ENCODE assay signal across 27 mouse cellular contexts in genomic region chr13:43992968-43993367, GRCm38 (mm10).
DNase-seq lines count a peak whose midpoint lies in the region; ATAC-seq lines count a peak whose summit lies in the region.
"Had no signal": no experiment of that assay in that cellular context is flagged by ENCODE, and none has a peak within 500 bp of the region (broad histone marks: within the 10 kb centered on the region; RNA-seq: fewer than 3 reads in every experiment).

No protein-coding gene starts in this region.

- no peaks in the 10 kb centered on the region for H3K36me3 ChIP-seq in kidney, embryonic 15.5 days
- H3K36me3 ChIP-seq in midbrain, embryonic 11.5 days (ENCODE audit: control insufficient read depth, insufficient read depth, low read length), result no peaks in the 10 kb centered on the region
- no peaks in the 10 kb centered on the region for H3K36me3 ChIP-seq in midbrain, embryonic 13.5 days
- H3K36me3 ChIP-seq: embryonic facial prominence, embryonic 12.5 days; hindbrain, embryonic 12.5 days; limb, embryonic 10.5 days; midbrain, embryonic 15.5 days; neural tube, embryonic 13.5 days had no signal

- no peaks in the 10 kb centered on the region for H3K9me3 ChIP-seq in kidney, embryonic 15.5 days (replicated peaks)
- H3K9me3 ChIP-seq in midbrain, embryonic 11.5 days (ENCODE audit: control insufficient read depth, low read length), result no peaks in the 10 kb centered on the region
- no peaks in the 10 kb centered on the region for H3K9me3 ChIP-seq in midbrain, embryonic 13.5 days
- H3K9me3 ChIP-seq: embryonic facial prominence, embryonic 12.5 days; hindbrain, embryonic 12.5 days; limb, embryonic 10.5 days; midbrain, embryonic 15.5 days; neural tube, embryonic 13.5 days had no signal

- ATAC-seq in kidney, embryonic 15.5 days (replicated peaks; ENCODE audit: low FRiP score), result no peak
- no peak for ATAC-seq in midbrain, embryonic 11.5 days (ENCODE audit: low FRiP score)
- no peak for ATAC-seq in midbrain, embryonic 13.5 days
- ATAC-seq: forebrain, postnatal 0 days; inflammation-experienced regulatory T-cells, adult 6 months; liver, postnatal 0 days; midbrain, embryonic 15.5 days had no signal

- H3K27me3 ChIP-seq in kidney, embryonic 15.5 days, result no peaks in the 10 kb centered on the region
- H3K27me3 ChIP-seq in midbrain, embryonic 11.5 days (ENCODE audit: control insufficient read depth, insufficient read depth, low read length), result no peaks in the 10 kb centered on the region
- H3K27me3 ChIP-seq in midbrain, embryonic 13.5 days, result peaks cover 10% of the 10 kb centered on the region; the same call in 1 of the 2 replicates
- H3K27me3 ChIP-seq: embryonic facial prominence, embryonic 12.5 days had no signal

- H3K27ac ChIP-seq in kidney, embryonic 15.5 days, result no peak overlapping the region
- no peak overlapping the region for H3K27ac ChIP-seq in midbrain, embryonic 11.5 days (ENCODE audit: low read depth, low read length)
- H3K27ac ChIP-seq in midbrain, embryonic 13.5 days, result no peak overlapping the region
- H3K27ac ChIP-seq: embryonic facial prominence, embryonic 12.5 days; hindbrain, embryonic 12.5 days; limb, embryonic 10.5 days; midbrain, embryonic 15.5 days; neural tube, embryonic 13.5 days had no signal

- peaks cover 23% of the 10 kb centered on the region for H3K4me1 ChIP-seq in kidney, embryonic 15.5 days
- no peaks in the 10 kb centered on the region for H3K4me1 ChIP-seq in midbrain, embryonic 11.5 days (ENCODE audit: control insufficient read depth, insufficient read depth, low read length)
- H3K4me1 ChIP-seq in midbrain, embryonic 13.5 days (replicated peaks), result peaks cover 19% of the 10 kb centered on the region

- peak; percentile 28 for DNase-seq in kidney, adult 18-20 months
- DNase-seq in kidney, adult 9 months, result peak; percentile 56
- DNase-seq in kidney, postnatal 36 days, result peak; percentile 59 to 64
- DNase-seq in lung, postnatal 10 days, result peak; percentile 56
- no peak for DNase-seq in midbrain, embryonic 11.5 days (ENCODE audit: low spot score, missing footprints)
- DNase-seq in MN1 (ENCODE audit: low spot score), result no peak
- DNase-seq: adrenal gland, adult 2 months; cerebellum, adult 11-12 months; cerebellum, postnatal 14 days; forebrain, postnatal 0 days; gastrocnemius, postnatal 25 days; heart, adult 2 months; liver, postnatal 0 days; retina, postnatal 1 day; right cerebral cortex, postnatal 25 days; spleen, adult 18-20 months had no signal

- no peak overlapping the region for H3K9ac ChIP-seq in kidney, embryonic 15.5 days
- H3K9ac ChIP-seq in midbrain, embryonic 11.5 days (ENCODE audit: low read length), result no peak overlapping the region
- no peak overlapping the region for H3K9ac ChIP-seq in midbrain, embryonic 13.5 days (replicated peaks)
- H3K9ac ChIP-seq: embryonic facial prominence, embryonic 12.5 days; forebrain, postnatal 0 days; hindbrain, embryonic 12.5 days; liver, postnatal 0 days; midbrain, embryonic 15.5 days; neural tube, embryonic 13.5 days had no signal

- H3K4me3 ChIP-seq in kidney, embryonic 15.5 days (replicated peaks), result no peak overlapping the region
- H3K4me3 ChIP-seq in midbrain, embryonic 11.5 days (ENCODE audit: low read depth, low read length), result no peak overlapping the region
- no peak overlapping the region for H3K4me3 ChIP-seq in midbrain, embryonic 13.5 days (replicated peaks)
- H3K4me3 ChIP-seq: embryonic facial prominence, embryonic 12.5 days; heart, adult 2 months; hindbrain, embryonic 12.5 days; limb, embryonic 10.5 days; megakaryocyte, embryonic 14.5 days; midbrain, embryonic 15.5 days; myocyte; neural tube, embryonic 13.5 days had no signal

- H3K4me2 ChIP-seq in kidney, embryonic 15.5 days, result no peak overlapping the region
- no peak overlapping the region for H3K4me2 ChIP-seq in midbrain, embryonic 11.5 days
- H3K4me2 ChIP-seq in midbrain, embryonic 13.5 days (replicated peaks), result no peak overlapping the region
- H3K4me2 ChIP-seq: embryonic facial prominence, embryonic 12.5 days; hindbrain, embryonic 12.5 days; liver, embryonic 11.5 days; midbrain, embryonic 15.5 days; neural tube, embryonic 13.5 days had no signal

Comparison
In these comparisons a context has a peak if more than half of its experiments do, and no peak if none do; other contexts are left out.
1. DNase-seq: peak in kidney, adult 18-20 months (single experiment), kidney, adult 9 months (single experiment), kidney, postnatal 36 days (2 of 2) and lung, postnatal 10 days (single experiment); none in midbrain, embryonic 11.5 days (single experiment) and MN1 (single experiment).